Mouse (Mus musculus) myocyte (in vitro differentiated cells): ENCODE data around the gene Paf1. TPM values are rescaled to one million over a fixed set of nuclear protein-coding genes. Genes with fewer than 3 reads are reported as not detected.

Source experiments
- H3K27me3 ChIP-seq: one replicate; pipeline ENCODE4 v1.6.1; 2011; ENCODE audit not compliant: control insufficient read depth, insufficient read depth, insufficient read length
- H3K36me3 ChIP-seq: one replicate; pipeline ENCODE4 v1.6.1; 2011; ENCODE audit not compliant: control insufficient read depth, insufficient read depth
- H3K4me2 ChIP-seq: one replicate; pipeline ENCODE4 v1.6.1; 2011; ENCODE audit warnings: low read depth, control low read depth
- H3K4me3 ChIP-seq: one replicate; pipeline ENCODE4 v1.5.1; 2011; ENCODE audit warnings: mild to moderate bottlenecking, control low read depth, moderate library complexity
- H3K79me2 ChIP-seq: one replicate; pipeline ENCODE4 v1.6.1; 2011; ENCODE audit not compliant: control insufficient read depth, insufficient read depth
- H3ac ChIP-seq: one replicate; pipeline ENCODE4 v1.6.1; 2011; ENCODE audit not compliant: control insufficient read depth, insufficient read length
- CEBPB ChIP-seq: IDR thresholded peaks from 2 replicates; pipeline ENCODE4 v1.6.1; 2011; ENCODE audit warnings: mild to moderate bottlenecking, moderate library complexity; ENCODE audit not compliant: poor library complexity, insufficient read depth, severe bottlenecking
- E2F4 ChIP-seq: IDR thresholded peaks from one replicate; pipeline ENCODE4 v1.6.1; 2011; ENCODE audit warnings: mild to moderate bottlenecking, control low read depth, moderate library complexity; ENCODE audit not compliant: insufficient read depth
- MAX ChIP-seq: IDR thresholded peaks from one replicate; pipeline ENCODE4 v1.6.1; 2011; ENCODE audit warnings: low read depth, mild to moderate bottlenecking, control low read depth
- MYOD1 ChIP-seq, 3 experiments: IDR thresholded peaks; one replicate each; pipeline ENCODE4 v1.6.1; 2011; ENCODE audit warnings: control low read depth in 2 of 3, low read depth in 2 of 3, mild to moderate bottlenecking in 2 of 3, moderate library complexity in 1 of 3; ENCODE audit not compliant: insufficient read length in 2 of 3, control insufficient read depth in 1 of 3
- MYOG ChIP-seq, 3 experiments: IDR thresholded peaks; one replicate each; pipeline ENCODE4 v1.6.1; 2011; ENCODE audit warnings: control low read depth in 2 of 3, low read depth in 2 of 3, mild to moderate bottlenecking in 2 of 3; ENCODE audit not compliant: insufficient read length in 2 of 3, control insufficient read depth in 1 of 3, insufficient read depth in 1 of 3
- POLR2A ChIP-seq: IDR thresholded peaks from one replicate; pipeline ENCODE4 v1.6.1; 2011; ENCODE audit warnings: low read depth, mild to moderate bottlenecking, control low read depth, moderate library complexity; ENCODE audit not compliant: insufficient read length
- POLR2AphosphoS2 ChIP-seq: IDR thresholded peaks from one replicate; pipeline ENCODE4 v1.6.1; 2011; ENCODE audit warnings: low read depth, control low read depth; ENCODE audit not compliant: insufficient read length
- REST ChIP-seq: IDR thresholded peaks from one replicate; pipeline ENCODE4 v1.6.1; 2011; ENCODE audit warnings: mild to moderate bottlenecking, control low read depth, moderate library complexity; ENCODE audit not compliant: insufficient read depth, insufficient read length
- SRF ChIP-seq: IDR thresholded peaks from one replicate; pipeline ENCODE4 v1.6.1; 2011; ENCODE audit warnings: low read depth; ENCODE audit not compliant: control insufficient read depth, insufficient read length
- TCF12 ChIP-seq: IDR thresholded peaks from one replicate; pipeline ENCODE4 v1.6.1; 2011; ENCODE audit warnings: mild to moderate bottlenecking, control low read depth; ENCODE audit not compliant: poor library complexity, insufficient read depth, severe bottlenecking
- TCF3 ChIP-seq: IDR thresholded peaks from one replicate; pipeline ENCODE4 v1.6.1; 2011; ENCODE audit warnings: low read depth, control low read depth; ENCODE audit not compliant: insufficient read length
- USF1 ChIP-seq: IDR thresholded peaks from one replicate; pipeline ENCODE4 v1.6.1; 2011; ENCODE audit warnings: low read depth, mild to moderate bottlenecking, control low read depth, moderate library complexity
- polyA plus RNA-seq: library from polyadenylated mRNA; unstranded; fragments of >200 nt; fragmentation: generic; extraction: Trizol; gene quantifications from one replicate; pipeline ENCODE4 v1.2.1, GENCODE M21; 2012; ENCODE audit warnings: missing spikeins

The Paf1 gene
- polyA plus RNA-seq, 1 experiment = 34.3 TPM

DNA sequence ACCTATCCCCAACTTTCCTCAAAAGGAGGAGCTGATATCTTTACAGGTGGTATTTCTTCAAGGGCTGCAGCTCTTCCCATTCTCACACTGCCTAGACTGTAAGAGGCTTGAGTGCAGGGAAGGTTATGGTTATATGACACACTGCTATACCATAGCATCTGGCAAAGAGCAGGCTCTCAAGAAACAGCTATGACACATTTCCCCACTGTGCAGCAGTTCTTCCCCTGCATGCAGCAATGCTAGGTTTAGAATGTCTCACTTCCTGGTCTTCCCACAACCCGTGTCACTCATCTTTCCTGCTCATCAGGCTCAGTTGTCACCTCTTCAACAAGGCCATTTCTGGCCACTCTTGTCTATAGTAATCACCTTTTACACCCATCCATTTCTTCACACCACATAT, 37.8 kb downstream of the Paf1 start:
- Histone ChIP-seq H3K36me3 (peaks cover 8% of the 10 kb centered on the region), H3K4me3 (no peak overlapping the region), H3ac (no peak overlapping the region), H3K27me3 (no peaks in the 10 kb centered on the region), H3K79me2 (peaks cover 90% of the 10 kb centered on the region), H3K4me2 (no peak overlapping the region)
- TF ChIP-seq USF1 = no peak
- TF ChIP-seq REST = no peak

DNA sequence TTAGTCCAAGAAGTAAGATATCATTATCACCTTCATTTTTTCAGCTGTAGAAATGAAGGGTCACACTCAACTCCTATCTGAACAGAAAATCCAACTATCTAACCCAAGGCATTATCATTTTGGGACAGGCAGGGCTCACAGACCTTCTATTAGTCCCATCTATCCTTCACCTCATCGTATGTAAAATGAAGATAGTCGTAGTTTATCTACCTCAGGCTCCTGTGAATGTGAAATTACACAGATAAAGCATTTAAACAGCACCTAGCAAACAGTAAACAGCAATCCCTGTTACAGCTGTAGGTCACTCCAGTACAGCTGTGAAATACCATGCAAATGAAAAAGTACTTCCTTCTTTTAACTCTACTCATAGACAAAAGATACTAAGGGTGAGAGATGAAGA, 39.5 kb downstream of the Paf1 start:
- peaks cover 8% of the 10 kb centered on the region for H3K36me3 ChIP-seq
- no peak overlapping the region for H3K4me2 ChIP-seq
- TF ChIP-seq POLR2A = no peak
- no peak for TF ChIP-seq CEBPB
- TF ChIP-seq MYOG (IDR thresholded peaks at IDR 0.05; ENCODE audit: control insufficient read depth in 1 of 3, insufficient read depth in 1 of 3, insufficient read length in 2 of 3, low read depth in 2 of 3) = no peak
- TF ChIP-seq E2F4 = no peak
- TF ChIP-seq USF1 = no peak
- no peak for TF ChIP-seq TCF3
- TF ChIP-seq SRF = no peak
- no peak for TF ChIP-seq REST
- TF ChIP-seq MAX = no peak
- no peak for TF ChIP-seq POLR2AphosphoS2
- no peak for TF ChIP-seq TCF12
- TF ChIP-seq MYOD1 (IDR thresholded peaks at IDR 0.05; ENCODE audit: control insufficient read depth in 1 of 3, insufficient read length in 2 of 3, low read depth in 2 of 3) = no peak
- H3K4me3 ChIP-seq = no peak overlapping the region
- no peak overlapping the region for H3ac ChIP-seq
- no peaks in the 10 kb centered on the region for H3K27me3 ChIP-seq
- peaks cover 76% of the 10 kb centered on the region for H3K79me2 ChIP-seq

GRCm38 (mm10) chr7:28435660-28436259, 43.0 kb downstream of the Paf1 start:
- Histone ChIP-seq H3ac (peak overlapping the region; percentile 59), H3K4me3 (peak overlapping the region; percentile 43), H3K79me2 (peaks cover 44% of the 10 kb centered on the region), H3K27me3 (no peaks in the 10 kb centered on the region), H3K4me2 (peak overlapping the region; percentile 76), H3K36me3 (peaks cover 8% of the 10 kb centered on the region)
- TF ChIP-seq MAX (no peak), POLR2AphosphoS2 (no peak), MYOD1 (IDR thresholded peaks at IDR 0.05; ENCODE audit: control insufficient read depth in 1 of 3, insufficient read length in 2 of 3, low read depth in 2 of 3) (no peak), E2F4 (no peak), TCF12 (no peak), TCF3 (no peak), USF1 (no peak), SRF (no peak), MYOG (IDR thresholded peaks at IDR 0.05; ENCODE audit: control insufficient read depth in 1 of 3, insufficient read depth in 1 of 3, insufficient read length in 2 of 3, low read depth in 2 of 3) (no peak), CEBPB (no peak), REST (no peak), POLR2A (no peak)

DNA sequence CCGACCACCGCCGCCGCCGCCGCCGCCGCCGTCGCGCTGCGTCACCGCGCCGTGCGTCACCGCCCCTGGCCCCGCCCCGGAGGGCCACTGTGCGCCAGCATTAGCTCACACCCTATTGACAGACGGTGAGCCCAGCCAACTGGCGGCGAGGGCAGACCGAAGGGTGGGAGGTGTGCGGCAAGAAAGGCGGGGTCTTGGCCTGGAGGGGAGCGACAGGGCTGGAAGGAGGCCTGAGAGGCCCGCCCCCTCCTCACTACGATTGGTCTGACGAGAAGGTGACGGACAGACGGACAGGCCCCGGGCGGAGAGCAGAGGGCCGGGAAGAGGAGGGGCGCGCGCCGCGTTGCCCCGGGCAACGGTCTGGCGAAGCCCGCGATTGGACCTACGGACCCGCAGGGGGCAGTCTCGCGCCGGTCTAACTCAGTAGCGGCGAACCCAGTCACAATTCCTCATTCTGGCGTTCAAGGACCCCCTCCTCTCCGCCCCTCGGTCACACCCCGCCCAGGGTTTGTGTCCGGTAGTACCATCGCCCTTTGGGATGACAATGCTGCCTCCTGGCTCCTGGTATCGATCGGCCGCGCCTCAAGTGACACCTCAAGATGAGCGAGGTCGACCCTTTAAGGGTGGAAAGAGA, 43.6 kb downstream of the Paf1 start:
- H3K36me3 ChIP-seq = peaks cover 8% of the 10 kb centered on the region
- H3K27me3 ChIP-seq = no peaks in the 10 kb centered on the region
- H3ac ChIP-seq = peak overlapping the region; percentile 59
- H3K79me2 ChIP-seq = peaks cover 39% of the 10 kb centered on the region
- H3K4me3 ChIP-seq = peak overlapping the region; percentile 43
- TF ChIP-seq SRF (peak; percentile 10), MYOD1 (IDR thresholded peaks at IDR 0.05; ENCODE audit: control insufficient read depth in 1 of 3, insufficient read length in 2 of 3, low read depth in 2 of 3) (no peak), POLR2AphosphoS2 (peak; percentile 16), E2F4 (no peak), POLR2A (peak; percentile 50)
- H3K4me2 ChIP-seq = peak overlapping the region; percentile 92

GRCm38 (mm10) chr7:28436932-28437570, 44.3 kb downstream of the Paf1 start, which contains the start of gene Gmfg:
Gene Gmfg, plus strand, starts transcription at chr7:28437447.
- H3K27me3 ChIP-seq = no peaks in the 10 kb centered on the region
- peak within 1 kb of the TSS; percentile 43 for H3K4me3 ChIP-seq
- peaks cover 8% of the 10 kb centered on the region for H3K36me3 ChIP-seq
- peak; percentile 5 for TF ChIP-seq POLR2A
- TF ChIP-seq REST = no peak
- peaks cover 33% of the 10 kb centered on the region for H3K79me2 ChIP-seq
- H3ac ChIP-seq = peak within 1 kb of the TSS; percentile 59
- peak within 1 kb of the TSS; percentile 92 for H3K4me2 ChIP-seq
